Mouse (Mus musculus): ENCODE results near the gene Grap2. TPM values are rescaled to one million over a fixed set of nuclear protein-coding genes. Genes with fewer than 3 reads are reported as not detected.

The Grap2 gene
- 0.43 TPM for polyA plus RNA-seq (2014; fragmentation: Illumina TruSeq; extraction: RNeasy Lipid Tissue Mini Kit (QIAGEN cat#74804))

DNA sequence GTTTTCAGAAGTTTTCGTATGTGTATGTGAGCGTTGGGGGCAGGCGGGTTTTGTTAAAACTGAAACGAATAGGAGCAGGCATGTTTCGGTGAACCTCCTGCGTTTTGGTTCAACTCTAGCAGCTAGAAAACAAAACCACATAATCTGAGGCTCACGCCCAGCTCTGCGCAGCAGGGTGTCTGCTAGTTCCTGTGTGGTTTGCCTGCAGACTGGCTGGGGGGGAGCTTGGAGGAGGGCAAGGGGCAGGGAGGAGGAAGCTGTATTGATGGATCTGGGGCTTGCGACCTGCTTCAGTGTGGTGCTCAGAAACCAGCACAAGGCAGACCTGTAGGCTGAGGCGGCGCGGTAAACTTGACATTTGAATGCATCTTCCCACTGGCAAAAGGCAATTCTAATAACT lies at the start of gene Grap2:
Gene Grap2, plus strand, starts transcription at position 304 of the 400 bp plus-strand sequence.

DNA sequence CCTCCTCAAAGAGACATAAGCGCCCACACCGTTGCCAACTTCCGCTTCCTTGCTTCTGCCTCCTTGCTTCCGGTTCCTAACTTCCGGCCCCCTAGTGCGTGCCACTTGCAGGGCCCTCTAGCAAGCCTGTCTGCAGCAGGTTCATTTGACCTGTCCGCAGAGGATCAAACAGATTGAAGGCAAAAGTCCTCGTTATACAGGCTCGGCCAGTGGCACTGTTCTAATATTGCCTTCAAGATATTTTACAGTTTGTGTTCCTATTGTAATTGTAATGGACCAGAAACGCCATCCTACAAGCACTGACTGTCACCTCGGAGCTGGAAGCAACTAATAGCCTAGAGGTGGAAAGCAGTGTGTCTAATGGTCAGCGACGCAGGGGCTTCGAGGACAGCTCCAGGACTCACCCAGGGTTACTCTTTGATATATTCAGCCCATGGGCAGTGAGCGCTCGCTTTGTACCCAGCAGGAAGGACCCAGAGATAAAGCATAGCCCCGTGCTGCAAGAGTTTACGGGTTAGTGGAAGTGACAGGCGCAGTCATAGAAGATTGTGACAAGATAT lies 7.2 kb upstream of the Grap2 start, which contains the start of gene Enthd1:
Gene Enthd1, minus strand, starts transcription at position 51 of the 560 bp plus-strand sequence.

DNA sequence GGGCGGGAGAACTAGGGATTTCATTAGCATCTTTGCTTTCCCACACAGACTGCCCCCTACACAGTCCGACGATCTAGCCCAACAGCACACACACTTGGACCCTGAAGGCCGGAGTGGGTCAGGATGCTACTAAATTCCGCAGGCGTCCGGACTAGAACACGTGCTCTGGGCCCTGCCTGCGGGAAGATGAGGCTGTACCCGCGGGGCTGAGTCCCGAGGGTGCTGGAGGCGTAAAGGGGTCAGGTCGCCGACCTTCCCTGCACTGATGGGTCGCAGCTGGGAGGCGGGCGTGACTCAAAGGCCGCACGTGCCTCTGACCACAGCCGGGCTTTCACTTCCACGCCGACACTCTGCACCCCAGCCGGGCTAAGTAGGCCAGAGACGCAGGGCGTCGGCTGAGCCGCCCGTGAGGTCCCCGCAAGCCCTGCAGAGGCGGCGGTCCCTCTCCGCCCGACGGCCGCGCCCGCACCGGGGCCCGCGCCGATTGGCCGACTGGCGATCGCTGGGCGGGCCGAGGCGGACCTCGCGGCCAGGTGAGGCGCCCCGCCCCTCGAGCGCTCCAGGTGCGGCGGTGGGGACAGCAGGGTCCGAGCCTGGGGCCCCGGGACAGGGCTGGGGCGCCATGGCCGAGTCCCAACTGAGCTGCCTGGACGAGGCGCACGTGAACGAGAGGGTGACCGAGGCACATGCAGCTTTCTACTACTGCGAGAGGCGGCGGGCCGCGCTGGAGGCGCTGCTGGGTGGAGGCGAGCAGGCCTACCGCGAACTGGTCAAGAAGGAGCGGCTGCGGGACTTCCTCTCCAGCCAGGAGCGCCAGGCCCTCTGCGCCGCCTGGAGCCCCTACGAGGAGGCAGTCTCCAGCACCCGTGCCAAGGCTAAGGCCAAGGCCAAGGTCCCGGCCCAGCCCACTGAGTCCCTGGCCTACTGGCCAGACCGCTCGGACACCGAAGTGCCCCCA lies 99.2 kb downstream of the Grap2 start, which contains the start of gene Fam83f:
Gene Fam83f, plus strand, starts transcription at position 553 of the 958 bp plus-strand sequence.

Other genes with a start within 250 kb of the Grap2 start
- gene Enthd1, start 7.4 kb upstream of the Grap2 start, polyA plus RNA-seq (2014; fragmentation: Illumina TruSeq; extraction: RNeasy Lipid Tissue Mini Kit (QIAGEN cat#74804)), result not detected
- 0.23 TPM for gene Fam83f, start 99.3 kb downstream of the Grap2 start, polyA plus RNA-seq (2014; fragmentation: Illumina TruSeq; extraction: RNeasy Lipid Tissue Mini Kit (QIAGEN cat#74804))
- gene Tnrc6b, start 138.7 kb downstream of the Grap2 start, polyA plus RNA-seq (2014; fragmentation: Illumina TruSeq; extraction: RNeasy Lipid Tissue Mini Kit (QIAGEN cat#74804)), result 37.9 TPM